Mouse (Mus musculus): ENCODE measurements around the gene Tomm5. TPM values are rescaled to one million over a fixed set of nuclear protein-coding genes. Genes with fewer than 3 reads are reported as not detected.
A peak's percentile ranks its signal among the peaks of the same experiment; 100 is the strongest.

Gene Tomm5
- total RNA-seq (2022), result 10 to 100 TPM; 67.7 to 76.8 (median 68.6) TPM

DNA sequence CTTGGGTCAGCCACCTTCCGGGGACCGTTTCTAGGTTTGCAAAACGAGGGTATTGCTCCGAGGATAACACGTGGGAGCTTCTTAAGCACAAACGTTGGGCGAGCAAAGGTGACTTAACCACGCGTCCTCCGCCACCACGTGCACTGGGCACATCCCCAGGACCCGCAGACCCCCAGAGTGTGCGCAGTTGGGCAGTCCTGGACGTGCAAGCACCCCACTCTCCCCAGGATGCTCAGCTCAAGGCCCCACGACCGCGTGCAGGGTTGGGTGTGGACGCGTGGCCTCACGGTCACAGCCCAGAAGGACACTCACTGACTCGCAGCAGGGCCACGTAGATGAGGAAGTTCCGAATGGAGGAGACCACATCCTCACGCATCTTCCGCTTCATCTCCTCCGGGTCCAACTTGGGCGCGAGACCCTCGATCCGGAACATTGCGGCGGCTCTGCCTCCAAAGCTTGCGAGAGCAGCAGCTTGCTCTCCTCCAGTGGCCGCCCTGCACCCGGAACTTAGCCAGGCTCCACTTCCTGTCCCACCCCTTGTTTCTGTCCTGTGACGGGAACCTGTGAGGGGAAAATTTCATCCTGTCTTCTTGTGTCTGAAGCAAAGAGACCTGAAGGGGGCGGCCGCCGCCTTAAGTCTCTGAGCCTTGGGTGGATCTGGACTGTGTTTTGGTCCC is at the start of gene Tomm5:
TSS of gene Tomm5 (minus strand) at position 514 of the 677 bp plus-strand sequence.
- DNase-seq (ENCODE audit: low spot score in 2 of 2), result peak; percentile 81 to 86

DNA sequence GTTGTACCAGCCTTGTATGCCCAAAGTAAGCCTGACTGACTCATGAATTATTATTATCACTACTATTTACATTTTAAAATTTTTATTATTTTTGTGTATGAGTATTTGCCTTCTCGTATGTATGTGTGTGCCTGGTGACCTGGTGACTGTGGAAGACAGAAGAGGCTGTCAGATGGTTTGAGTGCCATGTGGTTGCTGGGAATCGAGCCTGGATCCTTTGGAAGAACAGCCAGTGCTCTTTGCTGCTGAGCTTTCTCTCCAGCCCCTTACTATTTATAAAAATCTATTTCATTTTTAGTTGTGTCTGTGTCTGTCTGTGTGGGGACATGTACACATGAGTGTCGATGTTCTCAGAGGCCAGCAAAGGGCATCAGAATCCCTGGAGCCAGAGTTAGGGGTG is 48.5 kb upstream of the Tomm5 start:
- DNase-seq (ENCODE audit: low spot score in 2 of 2), result no peak

DNA sequence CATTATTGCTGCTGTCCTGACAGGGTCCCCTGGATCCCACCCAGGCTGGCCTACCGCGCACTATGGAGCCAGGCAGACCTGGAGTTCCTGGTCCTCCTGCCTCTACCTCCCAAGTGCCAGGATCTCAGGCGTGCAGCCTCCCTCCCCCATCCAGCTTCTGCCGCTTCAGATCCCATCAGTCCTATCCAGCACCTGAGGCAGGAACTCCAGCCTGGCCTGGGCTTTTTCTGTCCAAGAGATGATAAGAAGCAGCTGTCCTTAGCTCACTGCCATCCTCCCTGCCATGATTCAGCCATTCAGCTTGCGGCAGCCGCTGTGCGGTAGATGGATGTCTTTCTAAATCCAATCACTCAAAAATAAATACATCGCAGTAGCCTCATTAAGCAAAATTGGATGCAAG is 35.1 kb upstream of the Tomm5 start:
- DNase-seq (ENCODE audit: low spot score in 2 of 2), result no peak

DNA sequence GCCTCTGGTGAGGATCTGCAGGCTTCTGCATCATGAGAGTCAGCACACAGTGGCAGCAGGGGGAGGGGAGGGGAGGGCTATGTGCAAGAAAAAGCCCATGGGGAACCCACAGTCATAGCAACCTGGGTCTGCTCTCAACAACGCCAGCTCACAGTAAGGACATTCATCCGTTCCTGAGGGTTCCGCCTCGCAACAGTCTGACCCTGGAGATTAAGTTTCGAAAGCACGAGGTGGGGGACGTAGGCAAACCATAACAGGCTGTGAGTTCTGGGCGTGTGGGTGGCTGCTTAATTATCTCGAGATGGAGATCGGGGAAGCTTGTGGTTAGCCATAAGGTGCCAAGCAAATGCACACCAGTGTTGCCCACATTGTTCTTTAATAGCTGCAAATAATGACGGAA is 34.5 kb upstream of the Tomm5 start:
- no peak for DNase-seq (ENCODE audit: low spot score in 2 of 2)

DNA sequence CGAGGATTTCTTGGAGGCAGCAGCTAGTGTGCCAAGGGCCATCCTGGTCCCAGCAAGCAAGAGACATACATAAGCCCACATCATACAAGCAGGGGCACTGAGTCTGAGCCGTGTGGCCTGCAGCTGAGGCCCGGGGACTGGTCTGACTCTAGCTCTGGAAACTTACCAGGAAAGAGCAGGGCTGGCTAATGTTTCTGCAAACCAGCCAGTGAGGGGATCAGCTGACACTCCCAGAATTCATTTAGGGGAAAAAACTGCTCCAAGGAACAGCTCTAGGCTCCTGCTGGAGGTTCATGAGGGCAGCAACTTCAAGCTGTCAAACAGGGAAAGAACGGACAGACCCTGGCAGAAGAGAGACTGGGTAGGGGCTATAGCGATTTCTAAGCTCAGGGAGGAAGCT is 33.9 kb upstream of the Tomm5 start:
- no peak for DNase-seq (ENCODE audit: low spot score in 2 of 2)

DNA sequence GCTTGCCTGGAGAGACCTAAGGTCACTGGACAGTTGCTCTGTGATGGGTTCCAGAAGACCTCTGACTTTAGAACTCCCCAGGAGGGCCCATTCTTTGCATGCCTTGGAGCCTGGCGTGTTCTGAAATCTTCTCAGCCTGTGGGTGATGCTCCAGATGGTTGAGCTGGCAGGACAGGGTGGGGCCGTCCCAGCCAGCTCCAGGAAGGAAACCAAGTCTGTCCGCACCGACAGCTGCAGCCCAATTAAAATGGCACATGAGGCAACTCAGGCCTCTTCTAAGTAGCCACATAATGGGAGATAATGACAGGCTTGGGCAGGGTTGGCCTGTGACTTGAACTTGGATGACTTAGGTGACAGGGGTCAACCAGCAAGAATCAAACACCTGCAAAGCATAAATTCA is 29.7 kb upstream of the Tomm5 start:
- DNase-seq (ENCODE audit: low spot score in 2 of 2), result no peak

DNA sequence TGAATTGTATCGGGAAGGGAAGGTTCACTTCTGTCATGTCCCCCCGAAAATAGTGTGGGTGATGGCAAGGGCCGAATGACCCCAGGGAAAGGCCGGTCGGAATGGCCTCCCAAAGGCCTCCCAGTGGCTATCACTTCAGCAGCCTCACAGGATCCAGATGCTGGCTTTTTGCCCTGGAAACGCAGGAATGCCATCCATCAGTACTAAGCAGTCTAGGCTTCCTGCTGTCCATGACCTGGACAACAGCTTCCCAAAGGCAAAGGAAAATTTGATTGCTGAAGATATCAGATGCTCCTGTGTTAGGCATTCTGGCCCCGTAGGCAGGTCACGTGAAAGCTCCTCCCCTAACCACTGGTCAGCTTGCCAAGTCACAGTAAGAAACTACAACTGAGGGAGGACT is 26.6 kb upstream of the Tomm5 start:
- no peak for DNase-seq (ENCODE audit: low spot score in 2 of 2)

DNA sequence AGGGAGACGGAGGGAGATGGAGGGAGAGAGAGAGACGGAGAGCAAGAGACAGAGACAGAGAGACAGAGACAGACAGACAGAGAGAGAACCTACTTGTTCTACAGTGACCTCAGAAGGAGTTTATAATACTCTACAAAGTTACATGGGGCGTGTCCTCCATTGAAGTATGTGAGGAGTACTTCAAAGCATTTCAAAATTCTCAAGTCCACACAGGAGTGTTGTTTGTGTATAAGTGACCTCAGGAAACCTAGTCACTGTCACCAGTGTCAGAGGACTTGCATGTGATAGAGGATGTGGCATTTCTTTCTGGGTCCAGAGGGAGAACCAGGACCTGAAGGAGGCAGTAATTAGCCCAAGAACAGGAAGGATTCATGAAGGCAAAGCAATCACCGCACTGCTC is 23.1 kb upstream of the Tomm5 start:
- DNase-seq (ENCODE audit: low spot score in 2 of 2), result no peak

DNA sequence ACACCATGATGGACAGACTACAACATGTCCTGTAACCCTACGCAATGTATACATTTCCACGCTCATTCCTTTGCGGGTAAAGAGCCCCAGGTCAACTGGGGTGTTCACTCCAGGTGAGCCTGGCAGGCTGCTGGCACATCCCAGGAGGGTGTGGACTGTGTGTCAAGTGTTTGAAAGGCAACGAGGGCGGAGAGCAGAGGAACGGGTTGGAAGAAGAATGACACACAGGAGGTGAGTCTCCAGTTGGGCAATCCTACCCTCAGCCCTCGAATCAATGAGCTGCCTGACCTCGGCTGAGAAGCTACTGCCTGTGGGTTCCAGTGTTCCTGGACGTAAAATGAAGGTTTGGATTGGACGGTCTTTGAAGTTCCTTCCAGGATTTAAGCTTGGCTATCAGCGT is 13.4 kb upstream of the Tomm5 start:
- no peak for DNase-seq (ENCODE audit: low spot score in 2 of 2)

DNA sequence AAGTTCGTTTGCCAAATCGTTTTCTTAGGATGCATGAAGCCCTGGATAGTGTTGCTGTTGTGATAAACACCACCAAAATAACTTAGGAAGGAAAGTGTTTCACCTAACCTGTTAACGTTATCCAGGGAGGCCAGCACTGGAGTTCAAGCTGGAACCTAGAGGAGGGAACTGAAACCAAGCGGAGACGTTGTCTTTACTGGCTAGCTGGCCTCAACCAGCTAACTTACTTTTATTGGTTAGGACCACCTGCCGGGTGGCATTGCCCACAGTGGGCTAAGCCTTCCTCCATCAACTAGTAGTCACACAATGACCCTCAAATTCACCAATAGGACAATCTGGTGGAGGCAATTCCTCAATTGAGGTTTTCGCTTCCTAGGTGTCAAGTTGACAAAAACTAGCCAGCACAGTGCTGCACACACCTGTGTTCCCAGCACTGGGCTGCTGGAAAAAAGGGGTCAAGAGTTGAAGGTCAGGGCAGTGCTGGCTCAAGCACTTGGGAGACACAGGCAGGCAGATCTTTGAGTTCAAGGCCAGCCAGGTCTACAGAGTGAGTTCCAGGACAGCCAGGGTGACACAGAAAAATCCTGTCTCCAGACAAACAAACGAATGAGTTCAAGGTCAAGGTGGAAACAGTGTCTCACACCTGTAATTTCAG is 669 bp upstream of the Tomm5 start:
- DNase-seq (ENCODE audit: low spot score in 2 of 2), result no peak

DNA sequence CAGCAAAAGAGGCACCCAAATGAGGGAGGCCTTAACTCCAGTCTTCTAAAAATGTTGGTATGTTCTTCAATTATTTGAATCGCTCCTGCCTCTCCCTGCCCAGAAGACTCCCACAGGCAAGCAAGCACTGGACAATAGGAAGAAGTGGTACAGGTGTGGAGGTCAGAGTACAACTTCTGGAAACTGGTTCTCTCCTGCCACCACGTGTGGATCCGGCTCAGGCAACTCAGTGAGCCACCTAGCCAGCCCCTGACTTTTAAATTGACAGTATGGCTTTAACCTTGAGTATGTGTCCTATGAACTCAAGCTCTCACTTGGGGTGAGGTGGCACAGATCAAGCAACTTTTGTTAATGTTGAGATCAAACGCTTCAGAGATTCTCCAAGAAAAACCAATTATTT is 848 bp downstream of the Tomm5 start:
- no peak for DNase-seq (ENCODE audit: low spot score in 2 of 2)

DNA sequence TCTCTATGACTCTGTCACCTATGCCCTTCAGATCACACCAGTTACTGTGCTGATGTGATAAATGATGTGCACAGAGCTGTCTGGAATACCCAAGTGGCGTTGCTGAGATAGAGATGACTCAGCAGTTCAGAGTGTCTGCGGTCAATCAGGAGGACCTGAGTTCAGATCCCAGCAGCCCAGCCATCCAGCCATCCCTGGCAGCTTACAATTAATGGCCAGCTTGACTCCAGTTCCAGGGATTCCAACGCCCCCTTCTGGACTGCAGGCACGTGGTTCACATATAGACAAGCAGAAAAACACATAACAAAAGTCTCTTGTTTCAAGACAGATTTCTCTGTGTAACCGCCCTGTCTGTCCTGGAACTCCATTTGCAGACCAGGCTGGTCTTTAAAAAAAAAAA is 1.5 kb downstream of the Tomm5 start:
- no peak for DNase-seq (ENCODE audit: low spot score in 2 of 2)

DNA sequence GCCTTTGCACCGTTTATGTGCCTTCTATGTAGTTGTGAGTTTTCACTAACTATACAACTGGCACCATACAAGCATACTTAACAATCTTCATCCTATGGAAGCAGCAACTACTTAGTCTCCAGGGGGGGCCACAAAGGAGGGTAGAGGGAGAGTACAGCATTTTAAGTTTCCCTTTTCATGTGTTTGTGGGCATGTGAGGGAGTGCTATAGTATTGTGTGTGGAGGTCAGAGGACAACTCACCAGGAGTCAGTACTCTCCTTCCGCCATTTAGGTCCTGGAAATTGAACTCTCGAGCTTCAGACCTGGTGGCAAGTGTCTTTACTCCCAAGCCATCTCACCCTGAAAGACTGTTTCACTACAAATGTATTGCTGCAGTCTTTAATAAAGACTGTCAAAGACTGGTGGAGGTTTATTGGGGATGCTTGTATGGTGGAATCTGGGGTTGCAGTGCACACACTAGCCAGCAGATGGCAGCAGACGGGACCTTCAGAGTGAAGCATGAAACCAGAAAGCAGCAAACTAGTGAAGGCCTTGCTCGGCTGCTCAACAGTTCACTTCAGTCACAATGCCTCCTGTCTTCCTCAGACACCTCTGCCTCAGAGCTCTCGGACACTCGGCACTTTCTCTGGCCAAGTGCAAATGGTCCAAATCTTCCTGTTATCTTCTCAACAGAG is 10.6 kb downstream of the Tomm5 start:
- peak; percentile 24 to 32 for DNase-seq (ENCODE audit: low spot score in 2 of 2)

DNA sequence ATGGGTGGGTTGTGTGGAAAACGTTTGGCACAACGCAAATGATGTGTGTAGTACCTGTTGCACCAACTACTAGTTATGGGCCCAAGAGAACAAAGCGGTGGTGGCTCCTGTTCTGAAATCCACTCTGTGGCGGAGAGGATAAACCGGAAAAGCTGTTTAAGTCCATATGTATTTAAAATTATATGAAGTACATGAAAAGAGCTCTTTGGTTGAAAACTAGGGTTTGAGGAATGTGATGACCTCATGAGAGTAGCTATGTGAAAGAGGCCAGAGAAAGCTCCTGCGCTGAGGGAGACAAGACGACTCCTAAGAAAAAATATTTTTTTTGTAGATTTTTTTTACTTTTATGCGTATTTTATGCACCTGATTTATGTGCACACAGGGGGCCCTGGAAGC is 23.0 kb downstream of the Tomm5 start:
- DNase-seq (ENCODE audit: low spot score in 2 of 2), result no peak

DNA sequence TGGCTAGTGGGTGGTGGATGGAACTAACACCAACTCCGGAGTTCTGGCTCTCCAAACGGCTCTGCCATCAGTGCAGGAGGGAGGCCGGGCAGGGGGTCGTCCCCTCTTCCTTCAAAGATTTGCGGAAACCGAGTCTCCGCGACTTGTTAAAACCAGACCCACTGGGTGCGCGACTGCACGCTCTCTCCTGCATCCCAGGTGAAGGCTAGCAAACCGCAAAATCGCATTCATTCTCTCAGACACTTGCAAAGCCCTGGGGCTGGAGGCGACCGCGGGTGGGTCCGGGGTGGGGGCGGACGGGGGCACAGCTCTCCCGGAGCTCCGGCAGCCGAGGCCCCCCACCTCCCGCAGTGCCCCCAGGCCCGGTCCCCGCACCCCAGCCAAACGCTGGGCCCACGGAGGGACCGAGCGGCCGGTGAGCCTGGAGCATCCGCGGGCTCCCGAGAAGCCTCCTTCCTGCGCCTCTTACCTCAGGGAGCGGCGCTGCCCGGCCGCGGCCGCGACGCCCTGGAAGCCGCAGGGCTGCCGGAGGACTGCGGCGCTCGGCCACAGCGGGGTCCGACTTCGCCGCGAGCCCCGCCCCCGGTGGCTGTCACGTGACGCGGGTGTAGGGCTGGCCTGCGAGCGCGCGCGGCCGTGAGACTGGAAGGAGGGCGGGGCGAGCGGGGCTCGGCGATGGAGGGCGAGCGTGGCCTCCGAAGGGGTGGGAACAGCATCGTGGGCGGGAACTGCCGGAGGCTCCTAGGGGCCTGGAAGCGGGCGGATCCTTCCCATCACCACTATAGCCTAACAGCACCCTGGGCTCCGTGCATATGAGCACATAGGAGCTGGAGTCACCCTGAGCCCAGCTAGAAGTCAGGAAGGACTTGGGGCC is 23.7 kb downstream of the Tomm5 start, which contains the start of gene Fbxo10:
TSS of gene Fbxo10 (minus strand) at position 584 of the 874 bp plus-strand sequence.
- peak; percentile 81 to 86 for DNase-seq (ENCODE audit: low spot score in 2 of 2)

DNA sequence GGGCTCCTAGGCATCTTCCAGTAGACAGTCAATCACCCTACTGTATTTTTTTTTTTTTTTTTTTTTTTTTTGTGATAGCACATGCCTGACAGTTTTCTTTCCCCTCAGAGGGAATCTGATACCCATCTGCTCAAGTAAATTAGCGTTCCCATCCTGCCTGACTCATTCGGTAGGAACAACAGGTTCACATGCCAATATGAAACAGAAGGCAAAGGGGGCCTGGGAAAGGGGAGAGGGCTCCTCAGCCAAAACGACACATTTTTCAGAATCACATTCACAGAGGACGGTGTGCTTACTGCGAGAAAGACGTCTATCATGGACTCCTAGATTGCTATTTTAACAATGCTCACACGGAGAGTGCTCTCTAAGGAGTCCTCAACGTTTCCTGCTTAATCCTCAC is 24.4 kb downstream of the Tomm5 start:
- no peak for DNase-seq (ENCODE audit: low spot score in 2 of 2)

DNA sequence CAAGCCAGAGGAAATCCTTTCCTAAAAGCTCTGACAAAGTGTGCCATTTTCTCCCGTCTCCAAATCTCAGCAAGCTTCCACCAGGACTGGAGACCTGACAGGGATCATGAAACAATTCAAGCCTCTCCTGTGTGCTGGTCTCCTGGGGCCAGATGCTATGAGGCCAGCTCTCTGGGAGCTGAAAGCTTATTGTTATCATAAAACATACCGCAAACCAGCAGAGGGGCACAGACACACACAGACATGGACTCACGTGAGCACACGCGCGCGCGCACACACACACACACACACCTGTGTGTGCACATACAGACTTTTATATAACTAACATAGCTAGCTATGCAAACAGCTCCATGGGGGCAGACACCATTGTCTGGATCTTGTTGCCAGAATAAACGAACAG is 25.0 kb downstream of the Tomm5 start:
- DNase-seq (ENCODE audit: low spot score in 2 of 2), result no peak

DNA sequence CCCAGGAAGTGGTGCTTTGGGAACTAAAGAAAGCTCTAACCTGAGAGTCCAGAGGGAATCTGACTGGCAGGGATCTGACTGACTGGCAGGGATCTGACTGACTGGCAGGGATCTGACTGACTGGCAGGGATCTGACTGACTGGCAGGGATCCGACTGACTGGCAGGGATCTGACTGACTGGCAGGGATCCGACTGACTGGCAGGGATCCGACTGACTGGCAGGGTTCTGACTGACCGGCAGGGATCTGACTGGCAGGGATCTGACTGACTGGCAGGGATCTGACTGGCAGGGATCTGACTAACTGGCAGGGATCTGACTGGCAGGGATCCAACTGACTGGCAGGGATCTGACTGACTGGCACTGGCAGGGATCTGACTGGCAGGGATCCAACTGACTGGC is 26.9 kb downstream of the Tomm5 start:
- peak in 1 of 2 experiments; percentile 14 for DNase-seq (ENCODE audit: low spot score in 2 of 2)

DNA sequence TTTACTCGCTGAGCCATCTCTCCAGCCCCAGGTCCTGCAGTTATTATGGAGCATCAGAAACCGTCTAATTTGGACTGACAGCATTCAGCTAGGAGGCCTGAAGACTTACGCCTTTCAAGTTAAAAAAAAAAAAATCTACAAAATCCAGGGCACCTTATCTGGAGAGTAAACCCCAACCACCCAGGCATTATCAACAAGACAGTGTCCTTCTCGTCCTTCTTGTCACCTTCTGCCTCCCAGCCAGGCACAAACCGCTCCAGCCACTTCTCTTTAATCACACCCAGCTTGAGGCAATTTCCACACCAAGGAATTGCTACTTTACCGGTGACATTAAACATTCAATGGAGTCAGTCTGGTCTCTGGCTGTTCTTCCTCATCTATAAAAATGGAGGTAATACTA is 34.4 kb downstream of the Tomm5 start:
- DNase-seq (ENCODE audit: low spot score in 2 of 2), result no peak

DNA sequence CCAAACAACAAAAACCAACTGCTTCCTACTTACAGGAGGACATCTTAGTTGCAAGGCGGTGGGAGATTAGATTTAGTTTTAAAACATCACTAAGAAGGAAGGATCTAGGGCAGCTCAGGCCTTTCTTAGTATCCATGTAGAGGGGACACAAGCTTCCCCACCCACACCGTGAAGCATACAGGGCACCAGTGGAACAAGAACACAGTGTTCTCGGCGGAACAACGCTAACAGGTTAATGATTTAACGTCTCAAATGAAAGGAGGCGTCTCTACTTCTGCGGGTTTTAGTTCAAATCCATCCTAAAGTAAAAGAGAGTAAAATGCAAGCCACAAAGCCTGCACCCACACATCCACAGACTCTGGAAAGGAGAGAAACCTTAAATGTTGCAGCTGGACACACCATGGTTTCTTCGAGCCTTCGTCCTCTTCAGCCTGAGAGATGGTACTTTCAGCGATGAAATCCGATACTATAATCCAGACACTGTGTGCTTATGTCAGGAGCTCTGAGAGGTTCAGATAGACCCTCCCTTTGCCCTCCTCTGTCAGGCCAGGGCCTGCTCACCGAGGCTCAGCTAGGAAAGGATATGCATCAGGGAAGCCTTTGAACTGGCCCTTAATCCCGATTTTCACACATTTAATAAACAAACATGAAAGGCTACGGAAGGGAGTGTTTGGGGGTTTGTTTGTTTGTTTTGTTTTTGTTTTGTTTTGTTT is 35.5 kb downstream of the Tomm5 start:
- DNase-seq (ENCODE audit: low spot score in 2 of 2), result no peak

DNA sequence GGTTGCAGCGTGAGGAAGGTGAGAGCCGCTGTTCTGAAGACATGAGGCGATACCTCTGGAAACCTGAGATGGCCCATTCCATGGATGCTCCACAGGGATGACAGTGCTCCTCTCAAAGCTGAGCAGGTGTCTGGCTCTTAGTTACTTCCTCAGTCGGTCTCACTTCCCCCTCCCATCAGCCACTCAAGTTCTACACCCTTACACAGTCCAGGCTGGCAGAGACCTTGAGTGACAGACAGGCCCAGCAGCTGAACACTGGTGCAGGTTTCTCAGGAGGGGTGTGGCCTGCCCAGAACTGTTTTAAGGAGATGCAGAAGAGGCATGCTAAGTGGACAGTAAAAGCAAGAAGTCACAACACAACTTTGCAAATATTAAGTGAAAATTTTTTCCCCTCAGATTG is 40.2 kb downstream of the Tomm5 start:
- no peak for DNase-seq (ENCODE audit: low spot score in 2 of 2)
